Mouse (Mus musculus) neural tube, embryonic 13.5 days (tissue): Measurements from ENCODE around the gene Olfr1360. TPM values are rescaled to one million over a fixed set of nuclear protein-coding genes. Genes with fewer than 3 reads are reported as not detected.

Experiments used
- ATAC-seq: fragments of 200-750 bp; cut with Nextera tagmentation; 2 replicates; pipeline ENCODE4 v1.8.0; 2017; ENCODE audit warnings: low read depth, mild to moderate bottlenecking, moderate TSS enrichment, moderate library complexity
- H3K27ac ChIP-seq: fragments of 300-500 bp; sonication (generic); replicated peaks from 2 replicates; pipeline ENCODE4 v1.5.1; 2015; ENCODE audit warnings: moderate library complexity, mild to moderate bottlenecking, inconsistent platforms
- H3K27me3 ChIP-seq: fragments of 300-500 bp; sonication (generic); 2 replicates; pipeline ENCODE4 v1.6.1; 2015; ENCODE audit warnings: mild to moderate bottlenecking, inconsistent platforms
- H3K36me3 ChIP-seq: fragments of 300-500 bp; sonication (generic); 2 replicates; pipeline ENCODE4 v1.6.1; 2015; ENCODE audit warnings: mild to moderate bottlenecking, inconsistent platforms
- H3K4me1 ChIP-seq: fragments of 300-500 bp; sonication (generic); replicated peaks from 2 replicates; pipeline ENCODE4 v1.6.1; 2015; ENCODE audit warnings: inconsistent platforms
- H3K4me2 ChIP-seq: fragments of 300-500 bp; sonication (generic); 2 replicates; pipeline ENCODE4 v1.6.1; 2015; ENCODE audit warnings: inconsistent platforms, mild to moderate bottlenecking, moderate library complexity
- H3K4me3 ChIP-seq: fragments of 300-500 bp; sonication (generic); 2 replicates; pipeline ENCODE4 v1.5.1; 2015; ENCODE audit warnings: mild to moderate bottlenecking, inconsistent platforms
- H3K9ac ChIP-seq: fragments of 300-500 bp; sonication (generic); 2 replicates; pipeline ENCODE4 v1.6.1; 2015; ENCODE audit warnings: moderate library complexity, mild to moderate bottlenecking, inconsistent platforms
- H3K9me3 ChIP-seq: fragments of 300-500 bp; sonication (generic); 2 replicates; pipeline ENCODE4 v1.6.1; 2016; ENCODE audit warnings: inconsistent platforms
- WGBS: fragments of 180-500 bp; shearing (Covaris S2); methylation state at CpG from one replicate; pipeline ENCODE4 v1.1.7; 2015; 5-methylcytosine and 5-hydroxymethylcytosine counted together
- polyA plus RNA-seq: library from polyadenylated mRNA; unstranded; fragments of >200 nt; fragmentation: Nextera tagmentation; extraction: Ambion mirVana; gene quantifications from 2 replicates; pipeline ENCODE4 v1.2.1, GENCODE M21; 2015

The Olfr1360 gene
- polyA plus RNA-seq, 1 experiment from 2014 or later = not detected

- Histone ChIP-seq H3K4me2 (peak overlapping the region; percentile 67), H3K4me1 (peaks cover 39% of the 10 kb centered on the region), H3K9ac (peak overlapping the region; percentile 64), H3K27me3 (no peaks in the 10 kb centered on the region), H3K27ac (peak overlapping the region; percentile 90), H3K4me3 (peak overlapping the region; percentile 42), H3K9me3 (no peaks in the 10 kb centered on the region), H3K36me3 (no peaks in the 10 kb centered on the region)
- peak; percentile 8; the same call in 1 of the 2 replicates for ATAC-seq
- WGBS = 2% methylated on average over 22 of the region's 22 CpGs
These were observed 38.1 kb upstream of the Olfr1360 start for GRCm38 (mm10) chr13:21715131-21715863.

- peak overlapping the region; percentile 42 for H3K4me3 ChIP-seq
- H3K4me2 ChIP-seq = peak overlapping the region; percentile 67
- H3K9me3 ChIP-seq = no peaks in the 10 kb centered on the region
- WGBS = 1% methylated on average over 7 of the region's 7 CpGs
- H3K36me3 ChIP-seq = no peaks in the 10 kb centered on the region
- H3K4me1 ChIP-seq = peaks cover 35% of the 10 kb centered on the region
- H3K9ac ChIP-seq = peak overlapping the region; percentile 64
- no peak for ATAC-seq
- 0 out of 2 replicates have a peak overlapping the region, but pooled peaks have one; percentile 90 for H3K27ac ChIP-seq
- no peaks in the 10 kb centered on the region for H3K27me3 ChIP-seq
These were observed 37.5 kb upstream of the Olfr1360 start for GRCm38 (mm10) chr13:21714725-21715124.

- Histone ChIP-seq H3K9me3 (no peaks in the 10 kb centered on the region), H3K9ac (peak overlapping the region; percentile 55), H3K27me3 (no peaks in the 10 kb centered on the region), H3K4me3 (peak overlapping the region; percentile 59), H3K27ac (no peak overlapping the region), H3K4me2 (peak overlapping the region; percentile 68), H3K36me3 (no peaks in the 10 kb centered on the region), H3K4me1 (peaks cover 18% of the 10 kb centered on the region)
- WGBS = 28% methylated on average over 4 of the region's 4 CpGs
- ATAC-seq = no peak
These were observed 34.5 kb upstream of the Olfr1360 start for GRCm38 (mm10) chr13:21711698-21712097.

GRCm38 (mm10) chr13:21710821-21711525, 33.8 kb upstream of the Olfr1360 start:
- 2% methylated on average over 22 of the region's 22 CpGs for WGBS
- peak overlapping the region; percentile 59 for H3K4me3 ChIP-seq
- H3K9me3 ChIP-seq = no peaks in the 10 kb centered on the region
- peaks cover 18% of the 10 kb centered on the region for H3K4me1 ChIP-seq
- H3K4me2 ChIP-seq = peak overlapping the region; percentile 68
- H3K27ac ChIP-seq = no peak overlapping the region
- peak overlapping the region; percentile 55 for H3K9ac ChIP-seq
- no peaks in the 10 kb centered on the region for H3K36me3 ChIP-seq
- no peaks in the 10 kb centered on the region for H3K27me3 ChIP-seq
- ATAC-seq = peak; percentile 80

GRCm38 (mm10) chr13:21710031-21710711, 33.0 kb upstream of the Olfr1360 start:
- under 1% methylated on average over 32 of the region's 32 CpGs for WGBS
- H3K9me3 ChIP-seq = no peaks in the 10 kb centered on the region
- H3K27me3 ChIP-seq = no peaks in the 10 kb centered on the region
- H3K4me2 ChIP-seq = peak overlapping the region; percentile 68
- H3K36me3 ChIP-seq = no peaks in the 10 kb centered on the region
- ATAC-seq = peak; percentile 86
- peak overlapping the region; percentile 59 for H3K4me3 ChIP-seq
- H3K27ac ChIP-seq = peak overlapping the region; percentile 73
- H3K4me1 ChIP-seq = peaks cover 13% of the 10 kb centered on the region
- peak overlapping the region; percentile 72 for H3K9ac ChIP-seq

GRCm38 (mm10) chr13:21706669-21707068, 29.5 kb upstream of the Olfr1360 start:
- Histone ChIP-seq H3K4me2 (no peak overlapping the region), H3K9ac (no peak overlapping the region), H3K27ac (no peak overlapping the region), H3K4me1 (peaks cover 7% of the 10 kb centered on the region; the same call in 1 of the 2 replicates), H3K4me3 (no peak overlapping the region), H3K9me3 (no peaks in the 10 kb centered on the region), H3K27me3 (no peaks in the 10 kb centered on the region), H3K36me3 (no peaks in the 10 kb centered on the region)
- ATAC-seq = no peak
- 75% methylated on average over 4 of the region's 4 CpGs for WGBS

GRCm38 (mm10) chr13:21697811-21698210, 20.6 kb upstream of the Olfr1360 start, which contains the start of gene Olfr1359:
Gene Olfr1359 (plus strand): TSS chr13:21698111.
- no peak within 1 kb of the TSS for H3K27ac ChIP-seq
- no peak for ATAC-seq
- no peaks in the 10 kb centered on the region for H3K27me3 ChIP-seq
- H3K9ac ChIP-seq = no peak within 1 kb of the TSS
- H3K4me1 ChIP-seq = no peaks in the 10 kb centered on the region
- no peaks in the 10 kb centered on the region for H3K9me3 ChIP-seq
- no peaks in the 10 kb centered on the region for H3K36me3 ChIP-seq
- H3K4me3 ChIP-seq = no peak within 1 kb of the TSS
- no peak within 1 kb of the TSS for H3K4me2 ChIP-seq

GRCm38 (mm10) chr13:21663286-21663685, 13.9 kb downstream of the Olfr1360 start, which contains the start of gene Olfr1361:
Gene Olfr1361 (minus strand): TSS chr13:21663386.
- H3K4me1 ChIP-seq = no peaks in the 10 kb centered on the region
- WGBS = 71% methylated on average over 2 of the region's 2 CpGs
- H3K9ac ChIP-seq = no peak within 1 kb of the TSS
- no peak for ATAC-seq
- no peaks in the 10 kb centered on the region for H3K9me3 ChIP-seq
- H3K4me2 ChIP-seq = no peak within 1 kb of the TSS
- H3K27ac ChIP-seq = no peak within 1 kb of the TSS
- no peaks in the 10 kb centered on the region for H3K36me3 ChIP-seq
- no peaks in the 10 kb centered on the region for H3K27me3 ChIP-seq
- no peak within 1 kb of the TSS for H3K4me3 ChIP-seq

GRCm38 (mm10) chr13:21642418-21642817, 34.8 kb downstream of the Olfr1360 start, which contains the start of gene Olfr11:
Gene Olfr11 (minus strand): TSS chr13:21642518.
- H3K4me1 ChIP-seq = no peaks in the 10 kb centered on the region
- no peak within 1 kb of the TSS for H3K27ac ChIP-seq
- 79% methylated on average over 2 of the region's 2 CpGs for WGBS
- no peak within 1 kb of the TSS for H3K4me2 ChIP-seq
- no peak within 1 kb of the TSS for H3K4me3 ChIP-seq
- no peak within 1 kb of the TSS for H3K9ac ChIP-seq
- no peaks in the 10 kb centered on the region for H3K27me3 ChIP-seq
- no peak for ATAC-seq
- no peaks in the 10 kb centered on the region for H3K36me3 ChIP-seq
- no peaks in the 10 kb centered on the region for H3K9me3 ChIP-seq
